Mouse (Mus musculus): ENCODE measurements at regions not wholly inside any gene's neighbourhood (a gene's known extent, or its start where the extent isn't known, plus 50 kb on each side); places are given as distances from the start of the nearest gene placed in this dataset.
A peak's percentile ranks its signal among the peaks of the same experiment; 100 is the strongest.

- DNase-seq (ENCODE audit: extremely low read depth) = no peak
- Histone ChIP-seq H3K36me3 (replicated peaks in 1 of 2; ENCODE audit: control insufficient read depth in 1 of 2, insufficient read depth in 1 of 2, low read length in 1 of 2) (no peaks in the 10 kb centered on the region), H3K4me3 (replicated peaks in 1 of 3; ENCODE audit: low read depth in 2 of 3, low read length in 2 of 3, poor library complexity in 1 of 3) (no peak overlapping the region), H3K27me3 (replicated peaks) (no peaks in the 10 kb centered on the region), H3K79me2 (replicated peaks; ENCODE audit: control insufficient read depth, extremely low read depth, insufficient read depth, poor library complexity, severe bottlenecking) (no peaks in the 10 kb centered on the region), H3K4me2 (ENCODE audit: insufficient read depth, low read depth, poor library complexity, severe bottlenecking) (no peak overlapping the region), H3K9me3 (replicated peaks; ENCODE audit: low read length) (no peaks in the 10 kb centered on the region), H3K4me1 (ENCODE audit: control insufficient read depth in 1 of 2, insufficient read depth in 2 of 2) (peaks cover 0 to 8% of the 10 kb centered on the region in 2 experiments; a peak in 2 of 4 replicates), H3K9ac (ENCODE audit: insufficient read depth, low read depth) (no peak overlapping the region), H3K27ac (ENCODE audit: insufficient read depth, low read depth) (no peak overlapping the region)
- dilution Hi-C loops (cut with MboI; ENCODE audit: extremely low pct_ligation_motif_present, extremely low pct_unique_long_range_greater_than_20kb, low sequenced_read_pairs) (no loop called here), in situ Hi-C loops (cut with MboI; ENCODE audit: low pct_ligation_motif_present, low pct_unique_long_range_greater_than_20kb, low sequenced_read_pairs) (no loop called here)
- TF ChIP-seq JUND (conservative IDR thresholded peaks at IDR 0.05; ENCODE audit: low read depth, low read length) (no peak), EP300 (IDR thresholded peaks at IDR 0.05; ENCODE audit: low read length) (no peak), MEF2A (IDR thresholded peaks at IDR 0.05; ENCODE audit: borderline replicate concordance, low read depth, low read length) (no peak), TBP (conservative IDR thresholded peaks at IDR 0.05; ENCODE audit: low read depth, low read length) (no peak), BHLHE40 (IDR thresholded peaks at IDR 0.05; ENCODE audit: low read depth, low read length) (no peak), USF2 (conservative IDR thresholded peaks at IDR 0.05; ENCODE audit: low read depth, low read length) (no peak), SMC3 (IDR thresholded peaks at IDR 0.05; ENCODE audit: low read depth, low read length) (no peak), JUN (IDR thresholded peaks at IDR 0.05; ENCODE audit: insufficient read depth, low read depth, low read length) (no peak), GABPA (IDR thresholded peaks at IDR 0.05; ENCODE audit: insufficient replicate concordance, low read depth, low read length) (no peak), CTCF (conservative IDR thresholded peaks at IDR 0.05 in 1 of 2, IDR thresholded peaks at IDR 0.05 in 1 of 2; ENCODE audit: low read depth in 2 of 2, low read length in 2 of 2) (no peak), USF1 (IDR thresholded peaks at IDR 0.05; ENCODE audit: low read depth, low read length) (no peak), TCF12 (IDR thresholded peaks at IDR 0.05; ENCODE audit: low read depth, low read length) (no peak)
Observed at GRCm38 (mm10) chr6:49904001-49904400, 81.5 kb downstream of the Npy start.

- H3K9ac ChIP-seq (ENCODE audit: insufficient read depth, low read depth) = no peak overlapping the region
- dilution Hi-C loops (cut with MboI; ENCODE audit: extremely low pct_ligation_motif_present, extremely low pct_unique_long_range_greater_than_20kb, low sequenced_read_pairs) = no loop called here
- DNase-seq (ENCODE audit: extremely low read depth) = no peak
- H3K4me2 ChIP-seq (ENCODE audit: insufficient read depth, low read depth, poor library complexity, severe bottlenecking) = no peak overlapping the region
- in situ Hi-C loops (cut with MboI; ENCODE audit: low pct_ligation_motif_present, low pct_unique_long_range_greater_than_20kb, low sequenced_read_pairs) = no loop called here
- H3K27ac ChIP-seq (ENCODE audit: insufficient read depth, low read depth) = no peak overlapping the region
- H3K27me3 ChIP-seq (replicated peaks) = no peaks in the 10 kb centered on the region
- no peaks in the 10 kb centered on the region for H3K79me2 ChIP-seq (replicated peaks; ENCODE audit: control insufficient read depth, extremely low read depth, insufficient read depth, poor library complexity, severe bottlenecking)
- peaks cover 0 to 4% of the 10 kb centered on the region in 2 experiments; a peak in 2 of 4 replicates for H3K4me1 ChIP-seq (ENCODE audit: control insufficient read depth in 1 of 2, insufficient read depth in 2 of 2)
- H3K4me3 ChIP-seq (replicated peaks in 1 of 3; ENCODE audit: low read depth in 2 of 3, low read length in 2 of 3, poor library complexity in 1 of 3) = no peak overlapping the region
- peaks cover 2% of the 10 kb centered on the region for H3K9me3 ChIP-seq (replicated peaks; ENCODE audit: low read length)
- TF ChIP-seq TBP (conservative IDR thresholded peaks at IDR 0.05; ENCODE audit: low read depth, low read length) = no peak
- H3K36me3 ChIP-seq (replicated peaks in 1 of 2; ENCODE audit: control insufficient read depth in 1 of 2, insufficient read depth in 1 of 2, low read length in 1 of 2) = no peaks in the 10 kb centered on the region
Observed at GRCm38 (mm10) chr6:49906456-49906855, 83.9 kb downstream of the Npy start.

GRCm38 (mm10) chr6:49919089-49919812, 96.7 kb downstream of the Npy start:
- TF ChIP-seq ZC3H11A (IDR thresholded peaks at IDR 0.05; ENCODE audit: low read depth, low read length) = peak; percentile 26; the same call in 1 of the 2 replicates
- TF ChIP-seq MAZ (IDR thresholded peaks at IDR 0.05; ENCODE audit: low read depth, low read length) = no peak
- TF ChIP-seq PAX5 (IDR thresholded peaks at IDR 0.05; ENCODE audit: low read length) = no peak
- no peak for TF ChIP-seq MXI1 (IDR thresholded peaks at IDR 0.05; ENCODE audit: low read depth, low read length)
- TF ChIP-seq RAD21 (IDR thresholded peaks at IDR 0.05; ENCODE audit: low read depth, low read length) = peak; percentile 68
- peak in 1 of 2 experiments; percentile 71; a peak in 3 of 4 replicates for TF ChIP-seq CTCF (conservative IDR thresholded peaks at IDR 0.05 in 1 of 2, IDR thresholded peaks at IDR 0.05 in 1 of 2; ENCODE audit: low read depth in 2 of 2, low read length in 2 of 2)
- peak; percentile 72 for TF ChIP-seq SMC3 (IDR thresholded peaks at IDR 0.05; ENCODE audit: low read depth, low read length)
- TF ChIP-seq ZNF384 (IDR thresholded peaks at IDR 0.05; ENCODE audit: low read depth, low read length) = no peak
- no peak for TF ChIP-seq POLR2A (IDR thresholded peaks at IDR 0.05; ENCODE audit: low read depth, low read length)
- TF ChIP-seq KAT2A (IDR thresholded peaks at IDR 0.05; ENCODE audit: insufficient replicate concordance, low read length) = no peak
- no peak for TF ChIP-seq ETS1 (conservative IDR thresholded peaks at IDR 0.05; ENCODE audit: low read depth, low read length)
- no peak for TF ChIP-seq GABPA (IDR thresholded peaks at IDR 0.05; ENCODE audit: insufficient replicate concordance, low read depth, low read length)
- no peak for TF ChIP-seq SIN3A (IDR thresholded peaks at IDR 0.05; ENCODE audit: low read length)
- no peak for TF ChIP-seq BHLHE40 (IDR thresholded peaks at IDR 0.05; ENCODE audit: low read depth, low read length)
- in situ Hi-C loops (cut with MboI; ENCODE audit: low pct_ligation_motif_present, low pct_unique_long_range_greater_than_20kb, low sequenced_read_pairs) (loop anchor here (10.0 kb wide), 1 partner anchor 404 kb away; no protein-coding TSS in a partner anchor), dilution Hi-C loops (cut with MboI; ENCODE audit: extremely low pct_ligation_motif_present, extremely low pct_unique_long_range_greater_than_20kb, low sequenced_read_pairs) (no loop called here)

More at GRCm38 (mm10) chr6:49919089-49919812, 96.7 kb downstream of the Npy start:
- Histone ChIP-seq H3K27ac (ENCODE audit: insufficient read depth, low read depth) (no peak overlapping the region), H3K4me2 (ENCODE audit: insufficient read depth, low read depth, poor library complexity, severe bottlenecking) (no peak overlapping the region), H3K79me2 (replicated peaks; ENCODE audit: control insufficient read depth, extremely low read depth, insufficient read depth, poor library complexity, severe bottlenecking) (no peaks in the 10 kb centered on the region), H3K9me3 (replicated peaks; ENCODE audit: low read length) (peaks cover 9% of the 10 kb centered on the region), H3K27me3 (replicated peaks) (no peaks in the 10 kb centered on the region), H3K4me1 (ENCODE audit: control insufficient read depth in 1 of 2, insufficient read depth in 2 of 2) (peaks cover 0 to 4% of the 10 kb centered on the region in 2 experiments; a peak in 2 of 4 replicates), H3K9ac (ENCODE audit: insufficient read depth, low read depth) (no peak overlapping the region), H3K4me3 (replicated peaks in 1 of 3; ENCODE audit: low read depth in 2 of 3, low read length in 2 of 3, poor library complexity in 1 of 3) (no peak overlapping the region), H3K36me3 (replicated peaks in 1 of 2; ENCODE audit: control insufficient read depth in 1 of 2, insufficient read depth in 1 of 2, low read length in 1 of 2) (no peaks in the 10 kb centered on the region)
- peak; percentile 34 for DNase-seq (ENCODE audit: extremely low read depth)
